Mouse (Mus musculus) ES-E14 (cell line): ENCODE results near the gene Gpr15. TPM values are rescaled to one million over a fixed set of nuclear protein-coding genes. Genes with fewer than 3 reads are reported as not detected.

Experiments
- DNase-seq: peaks from one replicate; pipeline ENCODE4 v3.0.0-alpha.2; 2013; ENCODE audit warnings: low read depth, low spot score
- H3K27ac ChIP-seq: 2 replicates; pipeline ENCODE4 v1.5.1; 2012; ENCODE audit warnings: low read depth, mild to moderate bottlenecking, low read length, moderate library complexity, mixed read lengths; ENCODE audit not compliant: poor library complexity, insufficient read depth, severe bottlenecking
- H3K36me3 ChIP-seq: 2 replicates; pipeline ENCODE4 v1.6.1; 2012; ENCODE audit warnings: mild to moderate bottlenecking, low read length, moderate library complexity, mixed read lengths; ENCODE audit not compliant: control insufficient read depth, poor library complexity, insufficient read depth, severe bottlenecking
- H3K4me1 ChIP-seq, 2 experiments: fragments of 150-350 bp in 1 of 2; sonication (generic) in 1 of 2; 2 replicates each; pipeline ENCODE4 v1.6.1; 2012; ENCODE audit warnings: low read length in 2 of 2, mild to moderate bottlenecking in 1 of 2, mixed read lengths in 1 of 2; ENCODE audit not compliant: control insufficient read depth in 2 of 2, insufficient read depth in 2 of 2, poor library complexity in 1 of 2
- H3K4me3 ChIP-seq, 2 experiments: fragments of 150-350 bp in 1 of 2; sonication (generic) in 1 of 2; 2 replicates each; pipeline ENCODE4 v1.5.1; 2012; ENCODE audit warnings: low read length in 2 of 2, low read depth in 1 of 2, mild to moderate bottlenecking in 1 of 2, mixed read lengths in 1 of 2; ENCODE audit not compliant: insufficient read depth in 1 of 2, poor library complexity in 1 of 2, severe bottlenecking in 1 of 2
- H3K9ac ChIP-seq: 2 replicates; pipeline ENCODE4 v1.6.1; 2012; ENCODE audit warnings: low read depth, mild to moderate bottlenecking, low read length, mixed read lengths; ENCODE audit not compliant: poor library complexity, insufficient read depth, severe bottlenecking
- H3K9me3 ChIP-seq: fragments of 150-350 bp; sonication (generic); 2 replicates; pipeline ENCODE4 v1.6.1; 2012; ENCODE audit warnings: low read depth, mild to moderate bottlenecking, low read length; ENCODE audit not compliant: control insufficient read depth, insufficient read depth
- CHD2 ChIP-seq: IDR thresholded peaks from 2 replicates; pipeline ENCODE4 v1.6.1; 2014; ENCODE audit warnings: mild to moderate bottlenecking, low read depth, low read length, inconsistent platforms
- HCFC1 ChIP-seq: IDR thresholded peaks from 2 replicates; pipeline ENCODE4 v1.6.1; 2012; ENCODE audit warnings: low read length, inconsistent platforms, borderline replicate concordance; ENCODE audit not compliant: insufficient read depth
- MAFK ChIP-seq: IDR thresholded peaks from 2 replicates; pipeline ENCODE4 v1.6.1; 2014; ENCODE audit warnings: mild to moderate bottlenecking, low read depth, low read length, inconsistent platforms; ENCODE audit not compliant: insufficient read depth
- ZC3H11A ChIP-seq: IDR thresholded peaks from 2 replicates; pipeline ENCODE4 v1.6.1; 2012; ENCODE audit warnings: low read depth, mild to moderate bottlenecking, inconsistent platforms, low read length, borderline replicate concordance
- ZNF384 ChIP-seq: IDR thresholded peaks from 2 replicates; pipeline ENCODE4 v1.6.1; 2012; ENCODE audit warnings: low read depth, low read length, inconsistent platforms
- in situ Hi-C, 2 experiments: fragments of 600-800 bp; cut with MboI; formaldehyde crosslinking; loops; one replicate each; pipeline ENCODE4 v1.15.1; 2025; ENCODE audit warnings: low sequenced_read_pairs in 2 of 2, inconsistent platforms in 1 of 2; ENCODE audit not compliant: unreplicated experiment in 2 of 2
- total RNA-seq: library from RNA; depleted of rRNA; stranded (reverse); fragments of 300-350 nt; gene quantifications from 2 replicates; pipeline ENCODE4 v1.2.3, GENCODE M21; 2012

Gene Gpr15
- total RNA-seq, 1 experiment, result not detected

- no peak for TF ChIP-seq ZC3H11A
- no peak for TF ChIP-seq MAFK
- no peak for TF ChIP-seq HCFC1
- no peak for TF ChIP-seq CHD2
- no peak for TF ChIP-seq ZNF384
- Histone ChIP-seq H3K9ac (no peak overlapping the region), H3K27ac (no peak overlapping the region), H3K4me1 (no peaks in the 10 kb centered on the region), H3K9me3 (no peaks in the 10 kb centered on the region), H3K36me3 (no peaks in the 10 kb centered on the region), H3K4me3 (no peak overlapping the region)
- DNase-seq, result no peak
- in situ Hi-C loops, result no loop called here
Observed at GRCm38 (mm10) chr16:58700174-58700573, 18.7 kb downstream of the Gpr15 start.

- Histone ChIP-seq H3K4me3 (no peak overlapping the region), H3K9ac (no peak overlapping the region), H3K36me3 (no peaks in the 10 kb centered on the region), H3K9me3 (no peaks in the 10 kb centered on the region), H3K4me1 (no peaks in the 10 kb centered on the region), H3K27ac (no peak overlapping the region)
- no peak for DNase-seq
- TF ChIP-seq MAFK (no peak), HCFC1 (no peak), ZNF384 (no peak), CHD2 (no peak), ZC3H11A (no peak)
- in situ Hi-C loops, result no loop called here
Observed at GRCm38 (mm10) chr16:58697261-58697660, 21.6 kb downstream of the Gpr15 start.

GRCm38 (mm10) chr16:58696796-58697195 is 22.1 kb downstream of the Gpr15 start:
- in situ Hi-C loops, result no loop called here
- TF ChIP-seq ZC3H11A, result no peak
- no peak for TF ChIP-seq HCFC1
- TF ChIP-seq CHD2, result no peak
- TF ChIP-seq MAFK, result no peak
- no peak for TF ChIP-seq ZNF384
- no peaks in the 10 kb centered on the region for H3K4me1 ChIP-seq

GRCm38 (mm10) chr16:58694091-58694490 is 24.8 kb downstream of the Gpr15 start:
- Histone ChIP-seq H3K4me3 (no peak overlapping the region), H3K9me3 (no peaks in the 10 kb centered on the region), H3K9ac (no peak overlapping the region), H3K27ac (no peak overlapping the region), H3K4me1 (no peaks in the 10 kb centered on the region), H3K36me3 (no peaks in the 10 kb centered on the region)
- no peak for DNase-seq
- no peak for TF ChIP-seq ZNF384
- TF ChIP-seq CHD2, result no peak
- no peak for TF ChIP-seq ZC3H11A
- TF ChIP-seq MAFK, result no peak
- no peak for TF ChIP-seq HCFC1
- in situ Hi-C loops, result no loop called here

More at GRCm38 (mm10) chr16:58696796-58697195, 22.1 kb downstream of the Gpr15 start:
- H3K4me3 ChIP-seq, result no peak overlapping the region
- no peaks in the 10 kb centered on the region for H3K36me3 ChIP-seq
- H3K9me3 ChIP-seq, result no peaks in the 10 kb centered on the region
- no peak for DNase-seq
- H3K27ac ChIP-seq, result no peak overlapping the region
- H3K9ac ChIP-seq, result no peak overlapping the region

GRCm38 (mm10) chr16:58690322-58690732 is 28.5 kb downstream of the Gpr15 start:
- TF ChIP-seq MAFK, result no peak
- no peak for TF ChIP-seq ZC3H11A
- no peak for TF ChIP-seq ZNF384
- no peak for TF ChIP-seq HCFC1
- TF ChIP-seq CHD2, result no peak
- Histone ChIP-seq H3K4me1 (no peaks in the 10 kb centered on the region), H3K9me3 (no peaks in the 10 kb centered on the region), H3K27ac (no peak overlapping the region), H3K36me3 (no peaks in the 10 kb centered on the region), H3K9ac (no peak overlapping the region), H3K4me3 (no peak overlapping the region)
- DNase-seq, result no peak
- in situ Hi-C loops, result no loop called here
